Mouse (Mus musculus): ENCODE results near the gene Snx25.

Snx25 gene

GRCm38 (mm10) chr8:45999138-45999783, 152.7 kb downstream of the Snx25 start, which contains the start of gene Lrp2bp:
Gene Lrp2bp (plus strand): TSS chr8:45999303.
- no peak for TF ChIP-seq GATA4 (IDR thresholded peaks at IDR 0.05; ENCODE audit: insufficient replicate concordance, low read length)

GRCm38 (mm10) chr8:45998228-45998627, 153.7 kb downstream of the Snx25 start:
- no peak for TF ChIP-seq GATA4 (IDR thresholded peaks at IDR 0.05; ENCODE audit: insufficient replicate concordance, low read length)

- TF ChIP-seq GATA4 (IDR thresholded peaks at IDR 0.05; ENCODE audit: insufficient replicate concordance, low read length) = no peak
Observed at GRCm38 (mm10) chr8:45995576-45995975, 156.4 kb downstream of the Snx25 start.

GRCm38 (mm10) chr8:45994111-45994510, 157.8 kb downstream of the Snx25 start:
- no peak for TF ChIP-seq GATA4 (IDR thresholded peaks at IDR 0.05; ENCODE audit: insufficient replicate concordance, low read length)

- no peak for TF ChIP-seq GATA4 (IDR thresholded peaks at IDR 0.05; ENCODE audit: insufficient replicate concordance, low read length)
Observed at GRCm38 (mm10) chr8:45990631-45991310, 161.2 kb downstream of the Snx25 start.

- TF ChIP-seq GATA4 (IDR thresholded peaks at IDR 0.05; ENCODE audit: insufficient replicate concordance, low read length) = no peak
Observed at GRCm38 (mm10) chr8:45988189-45988588, 163.8 kb downstream of the Snx25 start.

GRCm38 (mm10) chr8:45986665-45987064, 165.3 kb downstream of the Snx25 start:
- TF ChIP-seq GATA4 (IDR thresholded peaks at IDR 0.05; ENCODE audit: insufficient replicate concordance, low read length) = no peak
